Mouse (Mus musculus): ENCODE measurements at regions not wholly inside any gene's neighbourhood (a gene's known extent, or its start where the extent isn't known, plus 50 kb on each side); places are given as distances from the start of the nearest gene placed in this dataset.

DNA sequence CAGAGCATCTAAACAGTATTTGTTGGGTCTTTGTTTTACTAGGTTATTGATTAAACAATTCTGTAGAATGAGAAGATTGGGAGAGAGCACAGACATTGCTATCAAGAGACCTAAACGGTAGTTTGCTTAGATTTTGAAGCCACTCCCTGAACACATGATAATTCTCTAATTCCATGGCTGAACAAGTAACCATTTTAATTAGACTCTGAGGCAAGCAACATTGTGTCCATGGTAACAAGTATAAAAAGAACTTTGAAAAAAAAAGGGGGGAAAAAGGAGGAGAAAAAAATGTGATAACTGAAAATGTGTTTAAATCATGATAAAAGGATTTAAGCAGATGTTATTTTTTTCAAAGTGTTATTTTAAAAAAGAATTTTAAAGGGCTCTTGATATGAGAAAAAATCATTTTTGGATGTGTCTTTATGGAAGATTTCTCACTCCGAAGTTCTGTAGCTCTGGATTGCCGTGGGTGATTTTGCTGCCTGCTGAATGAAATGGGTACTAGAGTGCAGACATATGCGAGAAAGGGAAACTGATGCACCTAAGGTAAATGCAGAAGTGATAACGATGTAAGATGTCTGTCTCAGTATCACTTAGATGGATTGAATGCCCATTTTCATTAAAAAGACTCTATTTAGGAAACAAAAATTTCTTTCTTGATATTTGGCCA lies 1166.9 kb upstream of the Zeb2 start:
- Histone ChIP-seq H3K27me3 (ENCODE audit: control insufficient read depth, insufficient read depth, insufficient read length) (no peaks in the 10 kb centered on the region), H3K4me2 (ENCODE audit: low read depth) (no peak overlapping the region), H3K4me3 (no peak overlapping the region), H3K79me2 (ENCODE audit: control insufficient read depth, insufficient read depth) (no peaks in the 10 kb centered on the region), H3K36me3 (ENCODE audit: control insufficient read depth, insufficient read depth) (no peaks in the 10 kb centered on the region), H3ac (ENCODE audit: control insufficient read depth, insufficient read length) (no peak overlapping the region)
- TF ChIP-seq TCF3 (IDR thresholded peaks at IDR 0.05; ENCODE audit: insufficient read length, low read depth): no peak
- TF ChIP-seq SRF (IDR thresholded peaks at IDR 0.05; ENCODE audit: control insufficient read depth, insufficient read length, low read depth): no peak
- TF ChIP-seq POLR2AphosphoS2 (IDR thresholded peaks at IDR 0.05; ENCODE audit: insufficient read length, low read depth): no peak
- no peak for TF ChIP-seq USF1 (IDR thresholded peaks at IDR 0.05; ENCODE audit: low read depth)
- no peak for TF ChIP-seq REST (IDR thresholded peaks at IDR 0.05; ENCODE audit: insufficient read depth, insufficient read length)
- no peak for TF ChIP-seq MAX (IDR thresholded peaks at IDR 0.05; ENCODE audit: low read depth)
- TF ChIP-seq MYOD1 (IDR thresholded peaks at IDR 0.05; ENCODE audit: control insufficient read depth in 1 of 3, insufficient read length in 2 of 3, low read depth in 2 of 3): no peak
- no peak for TF ChIP-seq POLR2A (IDR thresholded peaks at IDR 0.05; ENCODE audit: insufficient read length, low read depth)
- TF ChIP-seq E2F4 (IDR thresholded peaks at IDR 0.05; ENCODE audit: insufficient read depth): no peak

DNA sequence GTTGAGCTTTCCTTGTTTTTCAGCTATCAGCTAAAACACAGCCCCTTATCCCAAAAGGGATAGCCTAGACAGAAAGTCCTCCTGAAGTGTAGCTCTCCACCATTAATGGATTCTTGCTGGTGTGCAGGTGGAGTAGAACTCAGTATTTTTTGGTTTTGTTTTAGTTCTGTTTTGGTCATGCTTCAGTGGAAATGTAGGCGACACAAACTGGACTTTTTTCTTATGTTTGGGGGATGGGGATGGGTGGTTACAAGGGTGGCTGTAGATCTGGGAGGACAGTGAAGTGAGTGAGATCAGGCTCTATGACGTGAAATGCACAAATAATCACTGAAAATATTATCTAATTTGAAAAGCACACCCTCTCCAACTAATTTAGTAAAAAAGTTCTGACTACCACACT lies 1163.6 kb upstream of the Zeb2 start:
- no peak overlapping the region for H3K4me2 ChIP-seq (ENCODE audit: low read depth)
- H3K36me3 ChIP-seq (ENCODE audit: control insufficient read depth, insufficient read depth): no peaks in the 10 kb centered on the region
- H3K4me3 ChIP-seq: no peak overlapping the region
- no peak for TF ChIP-seq TCF3 (IDR thresholded peaks at IDR 0.05; ENCODE audit: insufficient read length, low read depth)
- TF ChIP-seq CEBPB (IDR thresholded peaks at IDR 0.05; ENCODE audit: insufficient read depth, poor library complexity, severe bottlenecking): no peak
- no peak for TF ChIP-seq TCF12 (IDR thresholded peaks at IDR 0.05; ENCODE audit: insufficient read depth, poor library complexity, severe bottlenecking)
- no peak for TF ChIP-seq E2F4 (IDR thresholded peaks at IDR 0.05; ENCODE audit: insufficient read depth)
- no peak for TF ChIP-seq USF1 (IDR thresholded peaks at IDR 0.05; ENCODE audit: low read depth)
- no peak for TF ChIP-seq MYOG (IDR thresholded peaks at IDR 0.05; ENCODE audit: control insufficient read depth in 1 of 3, insufficient read depth in 1 of 3, insufficient read length in 2 of 3, low read depth in 2 of 3)
- no peak for TF ChIP-seq SRF (IDR thresholded peaks at IDR 0.05; ENCODE audit: control insufficient read depth, insufficient read length, low read depth)
- no peaks in the 10 kb centered on the region for H3K79me2 ChIP-seq (ENCODE audit: control insufficient read depth, insufficient read depth)
- no peaks in the 10 kb centered on the region for H3K27me3 ChIP-seq (ENCODE audit: control insufficient read depth, insufficient read depth, insufficient read length)
- no peak overlapping the region for H3ac ChIP-seq (ENCODE audit: control insufficient read depth, insufficient read length)

DNA sequence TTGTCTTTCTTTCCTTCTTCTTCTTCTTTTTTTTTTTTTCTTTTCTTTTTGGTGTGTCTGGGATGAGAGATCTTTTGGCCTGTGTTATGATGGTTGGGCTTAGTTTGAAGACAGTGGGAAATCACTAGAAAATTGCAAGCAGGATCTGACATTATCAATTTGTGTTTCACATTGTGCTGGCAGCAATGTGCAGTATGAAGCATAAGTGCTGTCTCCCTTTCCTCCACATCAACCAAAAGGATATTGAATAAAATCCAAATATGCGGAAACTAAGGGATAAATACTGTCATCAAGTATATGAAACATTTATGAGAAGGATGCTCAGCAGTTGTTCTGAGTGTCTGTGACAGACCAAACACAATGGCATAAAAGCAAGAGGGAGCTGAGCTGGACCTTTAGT lies 1144.4 kb upstream of the Zeb2 start:
- Histone ChIP-seq H3K27me3 (ENCODE audit: control insufficient read depth, insufficient read depth, insufficient read length) (no peaks in the 10 kb centered on the region), H3K4me2 (ENCODE audit: low read depth) (no peak overlapping the region), H3ac (ENCODE audit: control insufficient read depth, insufficient read length) (no peak overlapping the region), H3K36me3 (ENCODE audit: control insufficient read depth, insufficient read depth) (no peaks in the 10 kb centered on the region), H3K79me2 (ENCODE audit: control insufficient read depth, insufficient read depth) (no peaks in the 10 kb centered on the region), H3K4me3 (no peak overlapping the region)
- TF ChIP-seq USF1 (IDR thresholded peaks at IDR 0.05; ENCODE audit: low read depth) (no peak), POLR2AphosphoS2 (IDR thresholded peaks at IDR 0.05; ENCODE audit: insufficient read length, low read depth) (no peak), CEBPB (IDR thresholded peaks at IDR 0.05; ENCODE audit: insufficient read depth, poor library complexity, severe bottlenecking) (no peak), SRF (IDR thresholded peaks at IDR 0.05; ENCODE audit: control insufficient read depth, insufficient read length, low read depth) (no peak)

DNA sequence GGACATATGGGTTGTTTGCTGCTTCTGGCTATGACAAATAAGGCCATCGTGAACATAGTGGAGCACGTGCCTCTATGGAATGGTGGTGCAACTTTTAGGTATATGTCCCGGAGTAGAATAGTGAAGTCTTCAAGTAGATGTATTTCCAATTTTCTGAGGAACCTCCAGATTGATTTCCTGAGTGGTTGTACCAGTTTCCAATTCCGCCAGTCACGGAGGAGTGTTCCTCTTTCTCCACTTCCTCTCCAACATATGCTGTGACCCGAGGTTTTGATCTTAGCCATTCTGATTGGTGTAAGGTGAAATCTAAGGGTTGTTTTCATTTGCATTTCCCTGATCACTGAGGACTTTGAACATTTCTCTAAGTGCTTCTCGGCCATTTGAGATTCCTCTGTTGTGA lies 1134.4 kb upstream of the Zeb2 start:
- no peaks in the 10 kb centered on the region for H3K79me2 ChIP-seq (ENCODE audit: control insufficient read depth, insufficient read depth)

DNA sequence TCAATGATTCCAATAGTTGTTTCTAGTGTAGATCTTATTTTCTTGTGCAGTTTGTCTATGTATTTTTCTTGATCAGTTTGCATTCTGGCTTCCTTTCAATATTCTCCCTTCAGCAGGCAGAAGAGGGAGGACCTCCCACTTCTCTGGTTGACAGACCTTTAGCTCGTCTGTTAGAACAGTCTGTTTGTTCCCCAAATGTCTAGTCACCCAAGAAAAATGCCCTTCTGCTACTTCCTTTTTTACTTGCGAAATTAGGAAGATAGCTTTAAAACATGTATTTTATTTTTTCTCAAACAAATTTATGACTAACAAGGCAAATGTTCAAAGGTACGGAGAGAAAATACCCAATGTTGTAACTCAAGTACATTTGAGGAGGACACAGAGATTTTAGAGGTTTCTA lies 1128.5 kb upstream of the Zeb2 start:
- Histone ChIP-seq H3K4me2 (ENCODE audit: low read depth) (no peak overlapping the region), H3K36me3 (ENCODE audit: control insufficient read depth, insufficient read depth) (no peaks in the 10 kb centered on the region), H3ac (ENCODE audit: control insufficient read depth, insufficient read length) (no peak overlapping the region), H3K79me2 (ENCODE audit: control insufficient read depth, insufficient read depth) (no peaks in the 10 kb centered on the region), H3K27me3 (ENCODE audit: control insufficient read depth, insufficient read depth, insufficient read length) (no peaks in the 10 kb centered on the region), H3K4me3 (no peak overlapping the region)
- TF ChIP-seq USF1 (IDR thresholded peaks at IDR 0.05; ENCODE audit: low read depth) (no peak), CEBPB (IDR thresholded peaks at IDR 0.05; ENCODE audit: insufficient read depth, poor library complexity, severe bottlenecking) (no peak), TCF3 (IDR thresholded peaks at IDR 0.05; ENCODE audit: insufficient read length, low read depth) (no peak), MYOG (IDR thresholded peaks at IDR 0.05; ENCODE audit: control insufficient read depth in 1 of 3, insufficient read depth in 1 of 3, insufficient read length in 2 of 3, low read depth in 2 of 3) (no peak), MYOD1 (IDR thresholded peaks at IDR 0.05; ENCODE audit: control insufficient read depth in 1 of 3, insufficient read length in 2 of 3, low read depth in 2 of 3) (no peak), E2F4 (IDR thresholded peaks at IDR 0.05; ENCODE audit: insufficient read depth) (no peak), POLR2A (IDR thresholded peaks at IDR 0.05; ENCODE audit: insufficient read length, low read depth) (no peak), TCF12 (IDR thresholded peaks at IDR 0.05; ENCODE audit: insufficient read depth, poor library complexity, severe bottlenecking) (no peak), REST (IDR thresholded peaks at IDR 0.05; ENCODE audit: insufficient read depth, insufficient read length) (no peak), SRF (IDR thresholded peaks at IDR 0.05; ENCODE audit: control insufficient read depth, insufficient read length, low read depth) (no peak), POLR2AphosphoS2 (IDR thresholded peaks at IDR 0.05; ENCODE audit: insufficient read length, low read depth) (no peak), MAX (IDR thresholded peaks at IDR 0.05; ENCODE audit: low read depth) (no peak)

More for the DNA sequence above, 1134.4 kb upstream of the Zeb2 start:
- H3K4me3 ChIP-seq: no peak overlapping the region
- no peak overlapping the region for H3ac ChIP-seq (ENCODE audit: control insufficient read depth, insufficient read length)
- no peaks in the 10 kb centered on the region for H3K27me3 ChIP-seq (ENCODE audit: control insufficient read depth, insufficient read depth, insufficient read length)
- no peak for TF ChIP-seq POLR2AphosphoS2 (IDR thresholded peaks at IDR 0.05; ENCODE audit: insufficient read length, low read depth)
- TF ChIP-seq E2F4 (IDR thresholded peaks at IDR 0.05; ENCODE audit: insufficient read depth): no peak
- no peak for TF ChIP-seq MAX (IDR thresholded peaks at IDR 0.05; ENCODE audit: low read depth)
- TF ChIP-seq SRF (IDR thresholded peaks at IDR 0.05; ENCODE audit: control insufficient read depth, insufficient read length, low read depth): no peak
- TF ChIP-seq MYOD1 (IDR thresholded peaks at IDR 0.05; ENCODE audit: control insufficient read depth in 1 of 3, insufficient read length in 2 of 3, low read depth in 2 of 3): no peak
- no peak for TF ChIP-seq CEBPB (IDR thresholded peaks at IDR 0.05; ENCODE audit: insufficient read depth, poor library complexity, severe bottlenecking)
- no peak for TF ChIP-seq TCF3 (IDR thresholded peaks at IDR 0.05; ENCODE audit: insufficient read length, low read depth)
- TF ChIP-seq USF1 (IDR thresholded peaks at IDR 0.05; ENCODE audit: low read depth): no peak
- TF ChIP-seq REST (IDR thresholded peaks at IDR 0.05; ENCODE audit: insufficient read depth, insufficient read length): no peak
- TF ChIP-seq POLR2A (IDR thresholded peaks at IDR 0.05; ENCODE audit: insufficient read length, low read depth): no peak
- no peak for TF ChIP-seq TCF12 (IDR thresholded peaks at IDR 0.05; ENCODE audit: insufficient read depth, poor library complexity, severe bottlenecking)
- TF ChIP-seq MYOG (IDR thresholded peaks at IDR 0.05; ENCODE audit: control insufficient read depth in 1 of 3, insufficient read depth in 1 of 3, insufficient read length in 2 of 3, low read depth in 2 of 3): no peak
- no peak overlapping the region for H3K4me2 ChIP-seq (ENCODE audit: low read depth)
- no peaks in the 10 kb centered on the region for H3K36me3 ChIP-seq (ENCODE audit: control insufficient read depth, insufficient read depth)
